Mouse (Mus musculus) C2C12 (cell line): Measurements from ENCODE around the gene Klf2.
A peak's percentile ranks its signal among the peaks of the same experiment; 100 is the strongest.

Experiments
- CEBPB ChIP-seq: IDR thresholded peaks from one replicate; pipeline ENCODE4 v1.6.1; 2011; ENCODE audit warnings: low read depth, mild to moderate bottlenecking, control low read depth, moderate library complexity
- CTCF ChIP-seq: IDR thresholded peaks from one replicate; pipeline ENCODE4 v1.5.1; 2011; ENCODE audit not compliant: control insufficient read depth, insufficient read depth, insufficient read length
- MAX ChIP-seq: IDR thresholded peaks from one replicate; pipeline ENCODE4 v1.6.1; 2011; ENCODE audit warnings: mild to moderate bottlenecking, control low read depth
- MYOD1 ChIP-seq: IDR thresholded peaks from one replicate; pipeline ENCODE4 v1.6.1; 2011; ENCODE audit warnings: low read depth; ENCODE audit not compliant: control insufficient read depth, insufficient read length
- MYOG ChIP-seq: IDR thresholded peaks from one replicate; pipeline ENCODE4 v1.6.1; 2011; ENCODE audit not compliant: control insufficient read depth, insufficient read length; ENCODE audit errors: extremely low read depth
- USF1 ChIP-seq: IDR thresholded peaks from one replicate; pipeline ENCODE4 v1.6.1; 2011; ENCODE audit warnings: low read depth, mild to moderate bottlenecking, control low read depth, moderate library complexity

- no peak for TF ChIP-seq MYOD1
- TF ChIP-seq CTCF = peak; percentile 71
- TF ChIP-seq CEBPB = no peak
- no peak for TF ChIP-seq MAX
- TF ChIP-seq USF1 = no peak
- no peak for TF ChIP-seq MYOG
These were observed 46.5 kb upstream of the Klf2 start for GRCm38 (mm10) chr8:72272361-72272760.
